Mouse (Mus musculus) thymus, postnatal 25 days (tissue): Measurements from ENCODE around the gene Foxg1.

Experiments used
- DNase-seq: peaks from one replicate; pipeline ENCODE4 v3.0.0; 2022

The Foxg1 gene

GRCm38 (mm10) chr12:49386081-49386805 is 3.8 kb downstream of the Foxg1 start:
- no peak for DNase-seq

- no peak for DNase-seq
These were observed 5.6 kb downstream of the Foxg1 start for GRCm38 (mm10) chr12:49387856-49388598.

- DNase-seq = no peak
These were observed 7.2 kb downstream of the Foxg1 start for GRCm38 (mm10) chr12:49389666-49390065.

GRCm38 (mm10) chr12:49390257-49390656 is 7.8 kb downstream of the Foxg1 start:
- DNase-seq = no peak

GRCm38 (mm10) chr12:49390926-49391304 is 8.5 kb downstream of the Foxg1 start:
- no peak for DNase-seq

GRCm38 (mm10) chr12:49391305-49392040 is 9.0 kb downstream of the Foxg1 start:
- DNase-seq = no peak

- DNase-seq = no peak
These were observed 9.6 kb downstream of the Foxg1 start for GRCm38 (mm10) chr12:49392041-49392390.

- DNase-seq = no peak
These were observed 10.4 kb downstream of the Foxg1 start for GRCm38 (mm10) chr12:49392876-49393275.

- no peak for DNase-seq
These were observed 11.2 kb downstream of the Foxg1 start for GRCm38 (mm10) chr12:49393639-49394038.

GRCm38 (mm10) chr12:49394181-49394580 is 11.7 kb downstream of the Foxg1 start:
- DNase-seq = no peak

- no peak for DNase-seq
These were observed 12.4 kb downstream of the Foxg1 start for GRCm38 (mm10) chr12:49394836-49395235.

- no peak for DNase-seq
These were observed 13.5 kb downstream of the Foxg1 start for GRCm38 (mm10) chr12:49395969-49396368.

GRCm38 (mm10) chr12:49396776-49397175 is 14.3 kb downstream of the Foxg1 start:
- DNase-seq = no peak

GRCm38 (mm10) chr12:49397443-49398162 is 15.1 kb downstream of the Foxg1 start:
- no peak for DNase-seq

GRCm38 (mm10) chr12:49398163-49398540 is 15.7 kb downstream of the Foxg1 start:
- DNase-seq = no peak

- DNase-seq = no peak
These were observed 16.2 kb downstream of the Foxg1 start for GRCm38 (mm10) chr12:49398636-49399035.

GRCm38 (mm10) chr12:49399611-49400010 is 17.2 kb downstream of the Foxg1 start:
- DNase-seq = no peak

GRCm38 (mm10) chr12:49400036-49400852 is 17.8 kb downstream of the Foxg1 start:
- no peak for DNase-seq

GRCm38 (mm10) chr12:49400853-49401118 is 18.3 kb downstream of the Foxg1 start:
- DNase-seq = no peak

- DNase-seq = no peak
These were observed 18.8 kb downstream of the Foxg1 start for GRCm38 (mm10) chr12:49401119-49401795.

- no peak for DNase-seq
These were observed 19.3 kb downstream of the Foxg1 start for GRCm38 (mm10) chr12:49401796-49402130.

GRCm38 (mm10) chr12:49409833-49410232 is 27.4 kb downstream of the Foxg1 start:
- DNase-seq = no peak
